Comparison of ENCODE assay signal across 10 mouse cellular contexts in the genomic region with DNA sequence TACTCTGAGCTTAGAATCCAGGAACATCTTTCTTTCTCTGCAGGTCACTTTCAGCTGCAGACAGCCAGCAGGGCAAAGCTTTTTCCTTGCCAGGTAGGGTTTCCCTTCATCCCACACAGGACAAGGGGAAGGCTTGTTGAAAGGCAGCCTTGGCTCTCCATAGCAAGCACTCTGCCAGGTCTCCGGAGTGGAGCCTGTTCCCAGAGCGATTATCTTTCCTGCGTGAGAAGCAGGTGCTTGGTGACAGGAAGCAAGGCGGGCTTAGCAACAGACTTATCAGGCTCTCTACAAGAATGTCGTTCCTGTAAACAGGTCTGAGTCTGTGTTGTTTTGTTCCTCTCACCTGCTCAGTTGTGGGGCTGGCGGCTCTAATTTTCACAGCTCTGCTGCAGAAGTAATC.
A peak's percentile ranks its signal among the peaks of the same experiment; 100 is the strongest.
DNase-seq lines count a peak whose midpoint lies in the region; ATAC-seq and TF ChIP-seq lines count a peak whose summit lies in the region.
"Had no signal": no experiment of that assay in that cellular context is flagged by ENCODE, and none has a peak within 500 bp of the region (broad histone marks: within the 10 kb centered on the region; RNA-seq: fewer than 3 reads in every experiment).

No protein-coding gene starts in this region.

- H3K36me3 ChIP-seq in lung, embryonic 14.5 days (ENCODE audit: insufficient read depth): no peaks in the 10 kb centered on the region
- H3K36me3 ChIP-seq in forebrain, postnatal 0 days (ENCODE audit: insufficient read depth): no peaks in the 10 kb centered on the region
- no peaks in the 10 kb centered on the region for H3K36me3 ChIP-seq in hindbrain, embryonic 16.5 days (ENCODE audit: control insufficient read depth, insufficient read depth, low read length)
- H3K36me3 ChIP-seq in thymus, adult 2 months (ENCODE audit: control insufficient read depth, insufficient read depth, low read length): no peaks in the 10 kb centered on the region
- H3K36me3 ChIP-seq: liver, embryonic 12.5 days had no signal

- peak; percentile 8 for DNase-seq in lung, embryonic 14.5 days
- DNase-seq in lung, postnatal 14 days: no peak
- peak; percentile 75 to 76 for DNase-seq in cerebellum, postnatal 10 days
- DNase-seq in forebrain, postnatal 0 days: peak; percentile 51
- DNase-seq in thymus, adult 2 months: no peak
- DNase-seq in ovary, postnatal 36 days (ENCODE audit: low spot score): no peak
- no peak for DNase-seq in embryo, embryonic 9.5 days (ENCODE audit: extremely low spot score)

- 18% methylated on average over 6 of the region's 6 CpGs for WGBS in lung, embryonic 14.5 days
- 24% methylated on average over 6 of the region's 6 CpGs for WGBS in forebrain, postnatal 0 days
- WGBS in hindbrain, embryonic 16.5 days: 47% methylated on average over 6 of the region's 6 CpGs
- WGBS in thymus, adult 2 months: 17% methylated on average over 6 of the region's 6 CpGs

- H3K27me3 ChIP-seq in lung, embryonic 14.5 days (ENCODE audit: insufficient read depth, low read length): no peaks in the 10 kb centered on the region
- no peaks in the 10 kb centered on the region for H3K27me3 ChIP-seq in forebrain, postnatal 0 days (ENCODE audit: insufficient read depth, low read length)
- H3K27me3 ChIP-seq in hindbrain, embryonic 16.5 days (replicated peaks; ENCODE audit: control insufficient read depth, insufficient read depth, low read length): no peaks in the 10 kb centered on the region
- no peaks in the 10 kb centered on the region for H3K27me3 ChIP-seq in thymus, adult 2 months (ENCODE audit: control insufficient read depth, insufficient read depth, low read length)
- H3K27me3 ChIP-seq: liver, embryonic 12.5 days had no signal

- ATAC-seq in lung, embryonic 14.5 days (ENCODE audit: insufficient read depth): peak; percentile 38; the same call in 1 of the 2 replicates
- ATAC-seq in forebrain, postnatal 0 days: peak; percentile 76
- ATAC-seq in hindbrain, embryonic 16.5 days: peak; percentile 75
- ATAC-seq: liver, embryonic 12.5 days had no signal

- TF ChIP-seq POLR2A in thymus, adult 2 months (IDR thresholded peaks at IDR 0.05; ENCODE audit: control insufficient read depth, extremely low read depth, insufficient read depth, low read length, poor library complexity): no peak

- H3K4me3 ChIP-seq in lung, embryonic 14.5 days (ENCODE audit: low read depth, low read length): no peak overlapping the region
- H3K4me3 ChIP-seq in forebrain, postnatal 0 days (ENCODE audit: low read depth, low read length): no peak overlapping the region
- no peak overlapping the region for H3K4me3 ChIP-seq in hindbrain, embryonic 16.5 days (ENCODE audit: low read length)
- H3K4me3 ChIP-seq in thymus, adult 2 months (ENCODE audit: control insufficient read depth, insufficient read depth, low read length): no peak overlapping the region
- H3K4me3 ChIP-seq: erythroblast, embryonic 14.5 days; liver, embryonic 12.5 days had no signal

- no peak overlapping the region for H3K27ac ChIP-seq in lung, embryonic 14.5 days (ENCODE audit: low read depth)
- H3K27ac ChIP-seq in forebrain, postnatal 0 days (ENCODE audit: low read depth, low read length): peak overlapping the region; percentile 45; the same call in 1 of the 2 replicates
- no peak overlapping the region; the same call in 1 of the 2 replicates for H3K27ac ChIP-seq in hindbrain, embryonic 16.5 days (ENCODE audit: low read depth, low read length)
- no peak overlapping the region for H3K27ac ChIP-seq in thymus, adult 2 months (ENCODE audit: control insufficient read depth, insufficient read depth, low read length)
- H3K27ac ChIP-seq: liver, embryonic 12.5 days had no signal

- no peak for TF ChIP-seq CTCF in lung, embryonic 14.5 days (IDR thresholded peaks at IDR 0.05; ENCODE audit: low read depth)
- no peak for TF ChIP-seq CTCF in forebrain, postnatal 0 days (IDR thresholded peaks at IDR 0.05; ENCODE audit: low read depth)
- no peak for TF ChIP-seq CTCF in thymus, adult 2 months (IDR thresholded peaks at IDR 0.05; ENCODE audit: borderline replicate concordance, control insufficient read depth, extremely low read depth, insufficient read depth, low read length, poor library complexity)

- H3K4me1 ChIP-seq in lung, embryonic 14.5 days (ENCODE audit: insufficient read depth): no peaks in the 10 kb centered on the region
- 0 out of 2 replicates have a peak, but pooled peaks cover 8% of the 10 kb centered on the region for H3K4me1 ChIP-seq in forebrain, postnatal 0 days (ENCODE audit: insufficient read depth)
- H3K4me1 ChIP-seq in hindbrain, embryonic 16.5 days (ENCODE audit: control insufficient read depth, insufficient read depth, low read depth, low read length): peaks cover 12% of the 10 kb centered on the region; the same call in 1 of the 2 replicates
- H3K4me1 ChIP-seq in thymus, adult 2 months (replicated peaks; ENCODE audit: control insufficient read depth, insufficient read depth, low read length): no peaks in the 10 kb centered on the region
- H3K4me1 ChIP-seq: liver, embryonic 12.5 days had no signal

- H3K9me3 ChIP-seq in lung, embryonic 14.5 days (ENCODE audit: low read depth, low read length): no peaks in the 10 kb centered on the region
- no peaks in the 10 kb centered on the region for H3K9me3 ChIP-seq in forebrain, postnatal 0 days (ENCODE audit: low read length)
- H3K9me3 ChIP-seq in hindbrain, embryonic 16.5 days (ENCODE audit: control insufficient read depth, low read length): no peaks in the 10 kb centered on the region
- H3K9me3 ChIP-seq: liver, embryonic 12.5 days had no signal

- no peak overlapping the region for H3K4me2 ChIP-seq in lung, embryonic 14.5 days
- H3K4me2 ChIP-seq in forebrain, postnatal 0 days (ENCODE audit: low read depth): no peak overlapping the region
- no peak overlapping the region for H3K4me2 ChIP-seq in hindbrain, embryonic 16.5 days (ENCODE audit: low read length)
- H3K4me2 ChIP-seq: liver, embryonic 12.5 days had no signal

- no peak overlapping the region for H3K9ac ChIP-seq in lung, embryonic 14.5 days
- no peak overlapping the region for H3K9ac ChIP-seq in forebrain, postnatal 0 days
- no peak overlapping the region for H3K9ac ChIP-seq in hindbrain, embryonic 16.5 days (ENCODE audit: low read depth, low read length)
- H3K9ac ChIP-seq: liver, embryonic 12.5 days had no signal

Comparison
In these comparisons a context has a peak if more than half of its experiments do, and no peak if none do; other contexts are left out.
1. DNase-seq: peak in lung, embryonic 14.5 days (single experiment), cerebellum, postnatal 10 days (2 of 2) and forebrain, postnatal 0 days (single experiment); none in lung, postnatal 14 days (single experiment), thymus, adult 2 months (single experiment), ovary, postnatal 36 days (single experiment) and embryo, embryonic 9.5 days (single experiment).
2. Peak in every context shown above with its lines, with median percentiles within 50 percentile points of each other: ATAC-seq.